Mouse (Mus musculus): ENCODE results near the gene CK137956. TPM values are rescaled to one million over a fixed set of nuclear protein-coding genes. Genes with fewer than 3 reads are reported as not detected.

The CK137956 gene
- polyA plus RNA-seq, 1 experiment from 2014 or later = not detected

DNA sequence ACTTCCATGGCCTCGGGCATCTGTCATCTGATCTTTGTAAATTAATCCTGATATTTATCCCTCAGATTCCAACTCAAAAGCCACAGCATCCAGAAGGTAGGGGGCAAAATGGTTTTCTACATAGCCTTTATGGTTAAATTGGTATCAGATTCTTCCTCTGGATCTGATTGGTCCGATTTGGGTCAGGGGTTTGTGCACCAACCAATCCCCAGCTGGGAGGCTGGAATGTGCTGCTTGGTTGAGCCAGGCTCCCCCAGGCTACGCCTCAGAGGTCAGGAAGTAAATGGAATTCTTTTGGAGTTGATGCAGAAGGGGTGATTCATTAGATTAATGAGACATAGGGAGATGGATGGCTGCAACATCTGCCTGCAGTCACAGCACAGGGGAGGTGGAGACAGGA lies 66.8 kb downstream of the CK137956 start:
- Histone ChIP-seq H3K9me3 (ENCODE audit: control insufficient read depth, low read length) (no peaks in the 10 kb centered on the region), H3K27ac (replicated peaks in 1 of 2; ENCODE audit: control insufficient read depth in 1 of 2, insufficient read depth in 1 of 2, low read depth in 2 of 2, low read length in 2 of 2) (no peak overlapping the region), H3K36me3 (ENCODE audit: control insufficient read depth, insufficient read depth, low read length) (no peaks in the 10 kb centered on the region), H3K4me3 (ENCODE audit: control insufficient read depth in 1 of 2, insufficient read depth in 1 of 2, low read depth in 1 of 2, low read length in 2 of 2) (no peak overlapping the region), H3K27me3 (ENCODE audit: control insufficient read depth, insufficient read depth, low read length) (no peaks in the 10 kb centered on the region), H3K4me2 (ENCODE audit: low read length) (no peak overlapping the region), H3K4me1 (ENCODE audit: control insufficient read depth in 2 of 2, insufficient read depth in 2 of 2, low read length in 2 of 2) (no peaks in the 10 kb centered on the region), H3K9ac (ENCODE audit: low read length) (no peak overlapping the region)
- ATAC-seq (ENCODE audit: insufficient number of reproducible peaks, insufficient read depth, low FRiP score, low read depth) = no peak
- 62% methylated on average over 3 of the region's 3 CpGs for WGBS

DNA sequence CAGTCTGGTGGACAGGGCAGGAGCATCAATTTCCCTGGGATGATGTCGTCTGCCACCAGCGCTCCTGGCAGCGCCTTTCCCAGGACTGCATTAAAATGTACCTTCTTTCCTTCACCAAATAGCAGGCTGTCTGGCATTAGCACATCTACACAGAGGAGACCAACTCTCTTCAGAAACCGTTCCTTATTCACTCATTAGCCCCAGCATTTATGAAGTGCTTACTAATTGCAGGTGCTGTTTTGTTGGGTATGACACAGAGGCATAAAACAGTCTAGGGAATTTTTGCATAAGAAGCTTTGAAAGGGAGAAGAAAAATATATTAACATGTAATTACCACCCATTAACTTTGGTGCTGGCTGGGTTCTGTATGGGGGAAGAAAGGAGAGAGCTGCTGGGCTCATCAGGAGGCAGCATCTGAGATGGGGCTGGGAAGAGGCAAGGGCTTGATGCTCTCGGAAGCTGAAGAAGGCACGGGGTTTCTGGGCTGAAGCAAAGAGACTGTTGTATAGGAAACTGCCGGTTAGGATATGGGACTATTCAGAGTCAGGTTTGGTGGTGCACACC lies 69.8 kb downstream of the CK137956 start:
- no peaks in the 10 kb centered on the region for H3K9me3 ChIP-seq (ENCODE audit: control insufficient read depth, low read length)
- no peaks in the 10 kb centered on the region for H3K27me3 ChIP-seq (ENCODE audit: control insufficient read depth, insufficient read depth, low read length)
- no peaks in the 10 kb centered on the region for H3K4me1 ChIP-seq (ENCODE audit: control insufficient read depth in 2 of 2, insufficient read depth in 2 of 2, low read length in 2 of 2)
- H3K9ac ChIP-seq (ENCODE audit: low read length) = no peak overlapping the region
- H3K4me2 ChIP-seq (ENCODE audit: low read length) = no peak overlapping the region
- no peak overlapping the region for H3K27ac ChIP-seq (replicated peaks in 1 of 2; ENCODE audit: control insufficient read depth in 1 of 2, insufficient read depth in 1 of 2, low read depth in 2 of 2, low read length in 2 of 2)
- WGBS = 73% methylated on average over 7 of the region's 7 CpGs
- no peak for ATAC-seq (ENCODE audit: insufficient number of reproducible peaks, insufficient read depth, low FRiP score, low read depth)
- H3K36me3 ChIP-seq (ENCODE audit: control insufficient read depth, insufficient read depth, low read length) = no peaks in the 10 kb centered on the region
- no peak overlapping the region for H3K4me3 ChIP-seq (ENCODE audit: control insufficient read depth in 1 of 2, insufficient read depth in 1 of 2, low read depth in 1 of 2, low read length in 2 of 2)

DNA sequence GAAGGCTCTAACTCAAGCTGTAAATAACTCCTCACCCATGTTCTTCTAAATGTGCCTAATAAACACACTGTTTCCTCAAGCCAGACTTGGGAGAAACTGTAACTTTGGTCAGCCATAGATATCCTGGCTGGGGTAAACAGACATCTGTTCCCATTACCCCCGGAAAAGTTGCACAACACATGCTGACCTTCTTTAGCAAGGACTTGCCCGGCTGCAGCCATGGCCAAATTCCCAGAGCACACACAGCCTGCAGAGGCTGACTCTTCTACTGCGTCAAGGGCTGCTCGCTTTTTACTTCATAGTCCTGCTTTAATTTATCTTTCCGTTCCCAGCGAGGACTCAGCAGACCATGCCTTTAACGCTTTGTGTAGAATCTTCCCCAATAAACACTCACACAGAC lies 81.7 kb downstream of the CK137956 start:
- WGBS = 74% methylated on average over 7 of the region's 7 CpGs
- H3K27me3 ChIP-seq (ENCODE audit: control insufficient read depth, insufficient read depth, low read length) = no peaks in the 10 kb centered on the region

DNA sequence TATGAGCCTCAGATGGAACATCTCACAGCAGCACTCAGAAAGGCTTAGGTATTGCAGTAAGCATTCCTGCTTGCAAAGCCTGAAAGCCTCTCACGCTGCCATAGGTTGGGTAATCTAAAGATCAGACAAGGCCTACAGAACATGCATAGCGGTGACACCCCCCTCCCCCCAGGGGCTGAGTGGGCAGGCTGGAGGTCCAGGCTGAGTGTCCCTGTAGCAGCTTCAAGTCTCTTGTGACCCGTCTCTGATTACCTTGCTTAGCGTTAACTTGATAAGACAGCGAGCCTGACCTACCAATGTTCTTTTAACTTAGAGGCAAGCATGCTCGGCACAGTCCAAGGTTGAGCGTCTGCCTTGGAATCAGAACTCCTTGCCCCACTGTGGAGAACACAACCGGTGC lies 91.8 kb downstream of the CK137956 start:
- no peak overlapping the region for H3K27ac ChIP-seq (replicated peaks in 1 of 2; ENCODE audit: control insufficient read depth in 1 of 2, insufficient read depth in 1 of 2, low read depth in 2 of 2, low read length in 2 of 2)
- H3K4me1 ChIP-seq (ENCODE audit: control insufficient read depth in 2 of 2, insufficient read depth in 2 of 2, low read length in 2 of 2) = no peaks in the 10 kb centered on the region
- no peak overlapping the region for H3K4me3 ChIP-seq (ENCODE audit: control insufficient read depth in 1 of 2, insufficient read depth in 1 of 2, low read depth in 1 of 2, low read length in 2 of 2)
- ATAC-seq (ENCODE audit: insufficient number of reproducible peaks, insufficient read depth, low FRiP score, low read depth) = no peak
- WGBS = 88% methylated on average over 8 of the region's 8 CpGs
- peaks cover 8% of the 10 kb centered on the region for H3K9me3 ChIP-seq (ENCODE audit: control insufficient read depth, low read length)
- no peak overlapping the region for H3K9ac ChIP-seq (ENCODE audit: low read length)
- no peaks in the 10 kb centered on the region for H3K36me3 ChIP-seq (ENCODE audit: control insufficient read depth, insufficient read depth, low read length)
- H3K27me3 ChIP-seq (ENCODE audit: control insufficient read depth, insufficient read depth, low read length) = no peaks in the 10 kb centered on the region
- no peak overlapping the region for H3K4me2 ChIP-seq (ENCODE audit: low read length)

More for the DNA sequence above, 81.7 kb downstream of the CK137956 start:
- no peak overlapping the region for H3K9ac ChIP-seq (ENCODE audit: low read length)
- no peaks in the 10 kb centered on the region for H3K36me3 ChIP-seq (ENCODE audit: control insufficient read depth, insufficient read depth, low read length)
- H3K9me3 ChIP-seq (ENCODE audit: control insufficient read depth, low read length) = no peaks in the 10 kb centered on the region
- no peaks in the 10 kb centered on the region for H3K4me1 ChIP-seq (ENCODE audit: control insufficient read depth in 2 of 2, insufficient read depth in 2 of 2, low read length in 2 of 2)
- no peak overlapping the region for H3K4me3 ChIP-seq (ENCODE audit: control insufficient read depth in 1 of 2, insufficient read depth in 1 of 2, low read depth in 1 of 2, low read length in 2 of 2)
- H3K27ac ChIP-seq (replicated peaks in 1 of 2; ENCODE audit: control insufficient read depth in 1 of 2, insufficient read depth in 1 of 2, low read depth in 2 of 2, low read length in 2 of 2) = no peak overlapping the region
- ATAC-seq (ENCODE audit: insufficient number of reproducible peaks, insufficient read depth, low FRiP score, low read depth) = no peak
- no peak overlapping the region for H3K4me2 ChIP-seq (ENCODE audit: low read length)

Other genes starting within 250 kb of the CK137956 start
- gene Csmd2, start 16.9 kb upstream of the CK137956 start, polyA plus RNA-seq (2014; fragmentation: Nextera tagmentation; extraction: Ambion mirVana) = 0.04 and 0.07 TPM in 2 replicates

Data from heart, embryonic 14.5 days (tissue).